ENCODE assay signal across 17 mouse cellular contexts in genomic region chr11:108443893-108444563, GRCm38 (mm10).
"Had no signal": no experiment of that assay in that cellular context is flagged by ENCODE, and none has a peak within 500 bp of the region (broad histone marks: within the 10 kb centered on the region; RNA-seq: fewer than 3 reads in every experiment).

No protein-coding gene starts in this region.

- H3K27ac ChIP-seq: lung, embryonic 15.5 days; macrophage; midbrain, embryonic 13.5 days; midbrain, embryonic 15.5 days; neural tube, embryonic 12.5 days; stomach, embryonic 15.5 days; stomach, postnatal 0 days had no signal

- DNase-seq: liver, postnatal 0 days; lung, adult 2 months; lung, postnatal 14 days; lung, postnatal 36 days; right cerebral cortex, postnatal 14 days; thymus, adult 2 months; thymus, postnatal 25 days; thymus, postnatal 4 days had no signal

- H3K4me2 ChIP-seq: lung, embryonic 15.5 days; midbrain, embryonic 11.5 days; midbrain, embryonic 13.5 days; midbrain, embryonic 15.5 days; neural tube, embryonic 12.5 days; stomach, embryonic 15.5 days had no signal

- H3K9me3 ChIP-seq: lung, embryonic 15.5 days; midbrain, embryonic 13.5 days; midbrain, embryonic 15.5 days; neural tube, embryonic 12.5 days; stomach, embryonic 15.5 days had no signal

- ATAC-seq: liver, postnatal 0 days; lung, postnatal 0 days; midbrain, embryonic 13.5 days; midbrain, embryonic 15.5 days had no signal

- H3K36me3 ChIP-seq: lung, embryonic 15.5 days; midbrain, embryonic 15.5 days; neural tube, embryonic 12.5 days had no signal

- H3K4me3 ChIP-seq: lung, embryonic 15.5 days; midbrain, embryonic 13.5 days; midbrain, embryonic 15.5 days; neural tube, embryonic 12.5 days; stomach, embryonic 15.5 days had no signal

- H3K27me3 ChIP-seq: lung, embryonic 15.5 days; midbrain, embryonic 13.5 days; midbrain, embryonic 15.5 days; neural tube, embryonic 12.5 days; stomach, embryonic 15.5 days had no signal

- H3K4me1 ChIP-seq: lung, embryonic 15.5 days; neural tube, embryonic 12.5 days; stomach, embryonic 15.5 days had no signal

- H3K9ac ChIP-seq: liver, postnatal 0 days; lung, embryonic 15.5 days; midbrain, embryonic 13.5 days; midbrain, embryonic 15.5 days; neural tube, embryonic 12.5 days; stomach, embryonic 15.5 days had no signal
